Mouse (Mus musculus): ENCODE measurements around the gene Sp4. TPM values are rescaled to one million over a fixed set of nuclear protein-coding genes. Genes with fewer than 3 reads are reported as not detected.

The Sp4 gene
- polyA plus RNA-seq, 1 experiment = 2.1 TPM

DNA sequence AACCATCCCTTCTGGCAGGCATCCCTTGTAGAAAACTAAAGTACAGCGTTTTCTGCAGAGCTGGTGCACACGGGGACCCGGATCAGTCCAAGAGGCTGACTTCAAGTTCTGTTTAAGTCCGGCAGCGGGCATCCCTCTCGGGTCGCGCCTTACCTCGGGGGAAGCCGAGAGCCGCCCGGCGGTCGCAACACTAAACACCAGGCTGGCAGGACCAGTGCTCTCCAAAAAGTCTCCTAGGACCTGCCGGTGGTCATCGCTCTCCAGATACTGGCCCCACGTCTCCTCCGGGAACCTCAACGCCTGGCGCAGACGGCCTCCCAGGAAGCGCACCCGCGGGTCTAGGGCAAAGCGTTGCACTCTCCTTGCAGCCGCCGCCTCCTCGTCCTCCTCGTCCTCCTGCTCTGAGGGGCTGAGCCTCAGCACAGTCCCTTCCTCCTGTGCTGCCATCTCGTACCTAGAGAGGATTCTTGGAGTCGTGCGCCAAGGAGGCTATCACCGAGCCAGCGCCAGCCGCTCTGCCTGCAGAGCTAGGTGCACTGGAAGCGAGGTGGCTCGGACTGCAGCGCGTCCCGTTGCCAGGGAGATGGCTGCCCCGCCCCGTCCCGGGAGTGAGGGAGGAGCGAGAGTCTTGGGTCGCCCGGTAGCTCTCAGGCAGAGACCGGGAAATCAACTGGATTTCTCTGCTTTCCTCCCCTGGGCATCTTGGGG, 102.7 kb downstream of the Sp4 start, which contains the start of gene Dnah11:
Gene Dnah11, minus strand, starts transcription at position 658 of the 708 bp plus-strand sequence.
- Histone ChIP-seq H3K4me1 (ENCODE audit: control insufficient read depth, insufficient read depth, insufficient read length, low read length) (peaks cover 5% of the 10 kb centered on the region; the same call in 1 of the 2 replicates), H3K27ac (ENCODE audit: insufficient read depth, low read depth, low read length) (no peak within 1 kb of the TSS), H3K27me3 (ENCODE audit: control insufficient read depth, insufficient read depth, low read length) (peaks cover 6% of the 10 kb centered on the region; the same call in 1 of the 2 replicates), H3K36me3 (ENCODE audit: control insufficient read depth, insufficient read depth, low read length) (no peaks in the 10 kb centered on the region), H3K4me3 (ENCODE audit: low read depth, low read length) (peak within 1 kb of the TSS; percentile 62)
- TF ChIP-seq POLR2A (IDR thresholded peaks at IDR 0.05; ENCODE audit: low read depth, low read length) (no peak), CTCF (IDR thresholded peaks at IDR 0.05; ENCODE audit: extremely low read depth, insufficient read length, insufficient replicate concordance, low read depth, low read length) (no peak)
- under 1% methylated on average over 47 of the region's 47 CpGs for WGBS

DNA sequence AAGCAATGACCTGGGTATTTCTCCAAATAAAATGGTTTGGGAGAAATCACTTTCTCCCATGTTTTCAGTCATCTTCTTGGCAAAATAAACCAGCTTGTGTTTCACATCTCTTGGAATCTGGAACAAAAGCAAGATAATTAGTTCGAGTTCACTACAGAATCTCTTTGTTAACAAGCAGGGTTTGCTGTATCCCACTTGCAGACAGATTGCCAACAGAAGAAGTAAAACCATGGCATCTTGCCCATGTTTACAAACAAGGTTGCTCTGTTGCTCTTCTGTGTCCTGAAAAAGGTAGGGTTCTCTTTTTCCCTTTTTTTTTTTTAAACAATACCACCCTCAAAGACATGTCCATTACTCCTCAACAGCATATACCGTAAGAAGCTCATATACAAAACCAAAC, 104.7 kb downstream of the Sp4 start:
- peaks cover 6% of the 10 kb centered on the region; the same call in 1 of the 2 replicates for H3K27me3 ChIP-seq (ENCODE audit: control insufficient read depth, insufficient read depth, low read length)
- H3K4me1 ChIP-seq (ENCODE audit: control insufficient read depth, insufficient read depth, insufficient read length, low read length) = peaks cover 5% of the 10 kb centered on the region; the same call in 1 of the 2 replicates
- H3K27ac ChIP-seq (ENCODE audit: insufficient read depth, low read depth, low read length) = no peak overlapping the region
- no peak overlapping the region for H3K4me3 ChIP-seq (ENCODE audit: low read depth, low read length)
- TF ChIP-seq CTCF (IDR thresholded peaks at IDR 0.05; ENCODE audit: extremely low read depth, insufficient read length, insufficient replicate concordance, low read depth, low read length) (no peak), POLR2A (IDR thresholded peaks at IDR 0.05; ENCODE audit: low read depth, low read length) (no peak)
- no peaks in the 10 kb centered on the region for H3K36me3 ChIP-seq (ENCODE audit: control insufficient read depth, insufficient read depth, low read length)
- 62% methylated on average over 2 of the region's 2 CpGs for WGBS

DNA sequence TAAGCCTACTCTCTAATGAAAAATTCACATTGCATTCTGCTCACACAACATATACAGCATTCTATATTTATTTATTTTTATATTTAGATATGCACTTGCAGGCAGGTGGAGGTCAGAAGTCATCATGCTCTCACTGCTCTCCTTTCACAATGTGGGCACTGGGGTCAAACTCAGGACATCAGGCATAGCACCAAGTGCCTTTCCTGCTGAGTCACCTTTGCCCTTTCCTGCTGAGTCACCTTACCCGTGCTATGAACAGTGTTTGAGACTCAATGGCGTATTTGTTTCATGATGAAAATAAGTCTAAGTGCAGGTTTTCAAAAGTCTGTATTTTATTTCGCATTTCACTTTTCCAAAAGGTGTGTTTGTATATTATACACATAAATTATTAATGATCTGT, 111.7 kb downstream of the Sp4 start:
- Histone ChIP-seq H3K27me3 (ENCODE audit: control insufficient read depth, insufficient read depth, low read length) (no peaks in the 10 kb centered on the region), H3K4me1 (ENCODE audit: control insufficient read depth, insufficient read depth, insufficient read length, low read length) (peaks cover 14% of the 10 kb centered on the region; the same call in 1 of the 2 replicates), H3K4me3 (ENCODE audit: low read depth, low read length) (no peak overlapping the region), H3K27ac (ENCODE audit: insufficient read depth, low read depth, low read length) (no peak overlapping the region), H3K36me3 (ENCODE audit: control insufficient read depth, insufficient read depth, low read length) (no peaks in the 10 kb centered on the region)
- no peak for TF ChIP-seq POLR2A (IDR thresholded peaks at IDR 0.05; ENCODE audit: low read depth, low read length)
- TF ChIP-seq CTCF (IDR thresholded peaks at IDR 0.05; ENCODE audit: extremely low read depth, insufficient read length, insufficient replicate concordance, low read depth, low read length) = no peak
- 75% methylated on average over 3 of the region's 3 CpGs for WGBS

DNA sequence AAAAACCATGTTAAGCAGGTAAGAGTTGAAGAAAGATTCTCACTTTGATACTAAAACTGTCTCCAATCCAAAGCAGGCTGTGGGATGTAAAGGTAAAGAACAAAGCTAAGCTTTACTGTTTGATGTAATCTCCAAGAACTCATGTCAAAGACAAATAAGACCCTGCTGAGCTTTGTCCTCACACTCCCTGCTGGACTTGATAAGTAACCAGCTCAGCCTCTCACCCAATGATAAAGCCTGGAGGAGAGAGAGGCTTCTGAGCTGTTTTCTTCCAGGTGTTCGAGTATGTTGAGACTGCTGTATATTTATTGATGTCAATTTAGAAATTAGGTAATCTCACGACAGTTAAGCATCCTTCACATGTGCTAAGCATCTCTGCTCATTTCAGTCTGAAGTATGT, 113.6 kb downstream of the Sp4 start:
- Histone ChIP-seq H3K4me3 (ENCODE audit: low read depth, low read length) (no peak overlapping the region), H3K27me3 (ENCODE audit: control insufficient read depth, insufficient read depth, low read length) (no peaks in the 10 kb centered on the region), H3K36me3 (ENCODE audit: control insufficient read depth, insufficient read depth, low read length) (no peaks in the 10 kb centered on the region), H3K4me1 (ENCODE audit: control insufficient read depth, insufficient read depth, insufficient read length, low read length) (peaks cover 14% of the 10 kb centered on the region; the same call in 1 of the 2 replicates), H3K27ac (ENCODE audit: insufficient read depth, low read depth, low read length) (no peak overlapping the region)
- TF ChIP-seq CTCF (IDR thresholded peaks at IDR 0.05; ENCODE audit: extremely low read depth, insufficient read length, insufficient replicate concordance, low read depth, low read length) (no peak), POLR2A (IDR thresholded peaks at IDR 0.05; ENCODE audit: low read depth, low read length) (no peak)
- 20% methylated on average over 2 of the region's 2 CpGs for WGBS

DNA sequence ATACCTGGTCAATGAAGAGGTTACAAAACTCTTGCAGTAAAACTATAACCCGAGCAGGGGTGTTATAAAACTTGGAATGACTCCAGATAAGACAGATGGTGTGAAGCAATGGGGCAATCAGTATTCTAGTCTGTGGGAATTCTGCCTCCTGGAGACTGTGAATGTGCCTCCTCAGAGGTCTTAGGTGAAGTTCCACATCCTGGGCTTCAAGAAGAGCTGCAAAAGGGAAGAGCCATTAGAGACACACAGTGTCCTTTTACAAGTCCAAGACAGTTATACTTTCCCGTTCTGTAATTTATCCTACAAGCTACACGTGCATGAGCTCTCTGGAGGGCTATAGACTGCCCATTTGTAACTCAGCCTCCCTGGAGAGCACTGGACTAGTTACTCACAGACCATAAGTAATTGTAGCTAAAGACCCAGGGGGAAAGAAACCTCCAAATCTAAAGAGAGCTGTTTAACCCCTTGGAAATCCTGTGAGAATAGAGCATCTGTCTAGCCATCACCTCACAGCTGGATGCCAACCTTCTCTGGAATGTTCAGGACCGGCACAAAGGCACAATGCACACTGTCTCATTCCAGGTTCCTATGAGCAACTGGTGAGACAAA, 114.3 kb downstream of the Sp4 start:
- TF ChIP-seq CTCF (IDR thresholded peaks at IDR 0.05; ENCODE audit: extremely low read depth, insufficient read length, insufficient replicate concordance, low read depth, low read length) (no peak), POLR2A (IDR thresholded peaks at IDR 0.05; ENCODE audit: low read depth, low read length) (no peak)
- Histone ChIP-seq H3K27ac (ENCODE audit: insufficient read depth, low read depth, low read length) (no peak overlapping the region), H3K36me3 (ENCODE audit: control insufficient read depth, insufficient read depth, low read length) (no peaks in the 10 kb centered on the region), H3K27me3 (ENCODE audit: control insufficient read depth, insufficient read depth, low read length) (no peaks in the 10 kb centered on the region), H3K4me1 (ENCODE audit: control insufficient read depth, insufficient read depth, insufficient read length, low read length) (peaks cover 14% of the 10 kb centered on the region; the same call in 1 of the 2 replicates), H3K4me3 (ENCODE audit: low read depth, low read length) (no peak overlapping the region)
- WGBS = 12% methylated on average over 4 of the region's 4 CpGs

DNA sequence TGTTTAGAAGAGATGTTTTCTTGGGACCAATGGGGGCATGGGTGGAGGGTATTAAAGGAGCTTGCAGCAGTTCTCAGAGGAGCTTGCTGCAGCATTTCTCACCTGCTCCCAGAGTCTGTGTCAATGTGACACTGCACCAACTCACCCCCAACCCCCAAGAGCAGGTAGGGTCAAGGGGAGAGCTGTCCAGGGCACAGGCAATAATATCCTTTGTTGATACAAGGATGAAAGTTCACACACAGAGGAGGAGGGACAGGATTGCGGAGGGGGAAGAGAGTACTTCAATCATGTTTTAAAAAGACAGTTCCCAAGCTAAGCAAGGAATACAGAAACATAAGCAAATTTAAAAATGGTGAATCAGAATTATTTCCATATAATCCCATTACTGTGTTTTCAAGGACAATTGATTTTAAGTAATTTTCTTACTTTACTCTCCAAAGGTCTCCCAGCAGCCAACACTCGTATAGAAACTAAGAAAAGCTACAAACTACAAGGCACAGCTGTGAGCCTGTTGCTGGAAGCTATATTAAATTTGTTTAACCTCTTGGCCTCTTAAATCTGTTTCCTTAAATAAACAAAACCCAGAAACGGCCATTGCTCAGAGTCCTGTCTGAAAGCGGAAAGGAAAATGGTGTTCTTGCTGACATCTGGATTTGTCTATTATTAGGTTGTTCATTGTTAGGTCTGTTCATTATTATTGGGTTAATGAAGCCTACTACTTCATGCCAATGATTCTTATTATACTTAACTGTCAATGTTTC, 114.9 kb downstream of the Sp4 start:
- 9% methylated on average over 4 of the region's 4 CpGs for WGBS
- Histone ChIP-seq H3K4me1 (ENCODE audit: control insufficient read depth, insufficient read depth, insufficient read length, low read length) (peaks cover 14% of the 10 kb centered on the region; the same call in 1 of the 2 replicates), H3K36me3 (ENCODE audit: control insufficient read depth, insufficient read depth, low read length) (no peaks in the 10 kb centered on the region), H3K27me3 (ENCODE audit: control insufficient read depth, insufficient read depth, low read length) (no peaks in the 10 kb centered on the region), H3K4me3 (ENCODE audit: low read depth, low read length) (no peak overlapping the region), H3K27ac (ENCODE audit: insufficient read depth, low read depth, low read length) (no peak overlapping the region)
- no peak for TF ChIP-seq POLR2A (IDR thresholded peaks at IDR 0.05; ENCODE audit: low read depth, low read length)
- TF ChIP-seq CTCF (IDR thresholded peaks at IDR 0.05; ENCODE audit: extremely low read depth, insufficient read length, insufficient replicate concordance, low read depth, low read length) = no peak

Other genes starting within 250 kb of the Sp4 start
- gene Dnah11, start 102.4 kb downstream of the Sp4 start, polyA plus RNA-seq (2012; rRNA removed) = 0.01 TPM in 2 replicates